Mouse (Mus musculus) ES-E14 (cell line): ENCODE measurements around the gene Gdnf. TPM values are rescaled to one million over a fixed set of nuclear protein-coding genes. Genes with fewer than 3 reads are reported as not detected.

ENCODE experiments used
- DNase-seq: peaks from one replicate; pipeline ENCODE4 v3.0.0-alpha.2; 2013; ENCODE audit warnings: low read depth, low spot score
- H3K27ac ChIP-seq: 2 replicates; pipeline ENCODE4 v1.5.1; 2012; ENCODE audit warnings: low read depth, mild to moderate bottlenecking, low read length, moderate library complexity, mixed read lengths; ENCODE audit not compliant: poor library complexity, insufficient read depth, severe bottlenecking
- H3K36me3 ChIP-seq: 2 replicates; pipeline ENCODE4 v1.6.1; 2012; ENCODE audit warnings: mild to moderate bottlenecking, low read length, moderate library complexity, mixed read lengths; ENCODE audit not compliant: control insufficient read depth, poor library complexity, insufficient read depth, severe bottlenecking
- H3K4me1 ChIP-seq, 2 experiments: fragments of 150-350 bp in 1 of 2; sonication (generic) in 1 of 2; 2 replicates each; pipeline ENCODE4 v1.6.1; 2012; ENCODE audit warnings: low read length in 2 of 2, mild to moderate bottlenecking in 1 of 2, mixed read lengths in 1 of 2; ENCODE audit not compliant: control insufficient read depth in 2 of 2, insufficient read depth in 2 of 2, poor library complexity in 1 of 2
- H3K4me3 ChIP-seq, 2 experiments: fragments of 150-350 bp in 1 of 2; sonication (generic) in 1 of 2; 2 replicates each; pipeline ENCODE4 v1.5.1; 2012; ENCODE audit warnings: low read length in 2 of 2, low read depth in 1 of 2, mild to moderate bottlenecking in 1 of 2, mixed read lengths in 1 of 2; ENCODE audit not compliant: insufficient read depth in 1 of 2, poor library complexity in 1 of 2, severe bottlenecking in 1 of 2
- H3K9ac ChIP-seq: 2 replicates; pipeline ENCODE4 v1.6.1; 2012; ENCODE audit warnings: low read depth, mild to moderate bottlenecking, low read length, mixed read lengths; ENCODE audit not compliant: poor library complexity, insufficient read depth, severe bottlenecking
- H3K9me3 ChIP-seq: fragments of 150-350 bp; sonication (generic); 2 replicates; pipeline ENCODE4 v1.6.1; 2012; ENCODE audit warnings: low read depth, mild to moderate bottlenecking, low read length; ENCODE audit not compliant: control insufficient read depth, insufficient read depth
- CHD2 ChIP-seq: IDR thresholded peaks from 2 replicates; pipeline ENCODE4 v1.6.1; 2014; ENCODE audit warnings: mild to moderate bottlenecking, low read depth, low read length, inconsistent platforms
- HCFC1 ChIP-seq: IDR thresholded peaks from 2 replicates; pipeline ENCODE4 v1.6.1; 2012; ENCODE audit warnings: low read length, inconsistent platforms, borderline replicate concordance; ENCODE audit not compliant: insufficient read depth
- MAFK ChIP-seq: IDR thresholded peaks from 2 replicates; pipeline ENCODE4 v1.6.1; 2014; ENCODE audit warnings: mild to moderate bottlenecking, low read depth, low read length, inconsistent platforms; ENCODE audit not compliant: insufficient read depth
- ZC3H11A ChIP-seq: IDR thresholded peaks from 2 replicates; pipeline ENCODE4 v1.6.1; 2012; ENCODE audit warnings: low read depth, mild to moderate bottlenecking, inconsistent platforms, low read length, borderline replicate concordance
- ZNF384 ChIP-seq: IDR thresholded peaks from 2 replicates; pipeline ENCODE4 v1.6.1; 2012; ENCODE audit warnings: low read depth, low read length, inconsistent platforms
- in situ Hi-C, 2 experiments: fragments of 600-800 bp; cut with MboI; formaldehyde crosslinking; loops; one replicate each; pipeline ENCODE4 v1.15.1; 2025; ENCODE audit warnings: low sequenced_read_pairs in 2 of 2, inconsistent platforms in 1 of 2; ENCODE audit not compliant: unreplicated experiment in 2 of 2
- total RNA-seq: library from RNA; depleted of rRNA; stranded (reverse); fragments of 300-350 nt; gene quantifications from 2 replicates; pipeline ENCODE4 v1.2.3, GENCODE M21; 2012

The Gdnf gene
- total RNA-seq, 1 experiment, result 1.4 TPM

DNA sequence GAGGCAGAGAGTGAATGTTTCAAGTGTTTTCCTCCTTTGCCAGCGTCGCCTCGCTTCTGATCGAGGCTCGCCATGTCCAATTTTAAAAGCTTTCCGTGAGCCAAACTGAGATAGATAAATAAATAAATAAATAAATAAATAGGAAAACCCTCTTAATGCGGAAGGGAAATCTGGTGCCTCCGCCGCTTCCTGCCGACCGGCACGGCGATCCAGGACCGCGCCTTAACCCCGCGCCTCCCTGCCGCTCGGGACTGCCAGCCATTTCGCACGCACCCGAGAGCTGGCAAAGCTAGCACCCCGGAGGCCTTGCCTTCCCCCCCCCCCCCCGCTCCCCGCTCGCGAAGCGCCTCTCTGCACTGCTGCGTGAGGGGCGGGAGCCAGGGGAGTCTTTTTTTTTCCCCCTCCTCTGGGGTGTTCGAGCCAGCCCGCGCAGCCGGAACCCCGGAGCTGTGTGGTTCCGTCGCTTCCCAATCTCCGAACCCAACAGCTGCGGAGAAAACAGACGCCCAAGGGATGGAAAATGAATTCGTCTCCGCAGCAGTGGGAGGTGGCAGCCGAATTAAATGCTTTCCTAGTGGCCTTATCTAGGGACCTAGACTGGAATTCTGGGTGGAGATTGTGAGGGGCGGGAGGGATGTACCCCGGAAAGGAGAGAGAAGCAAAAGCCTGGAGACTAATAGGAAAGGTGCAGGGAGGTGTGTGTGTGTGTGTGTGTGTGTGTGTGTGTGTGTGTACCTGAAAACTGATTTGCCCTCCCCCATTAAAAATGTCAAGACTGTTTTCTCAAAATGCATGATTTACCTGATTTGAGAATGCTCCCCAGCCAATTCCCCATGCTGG is 3.1 kb downstream of the Gdnf start:
- in situ Hi-C loops, result loop anchor here in 1 of 2 experiments (25.0 kb wide), 1 partner anchor 351 kb away; no protein-coding TSS in a partner anchor
- no peak overlapping the region for H3K27ac ChIP-seq

DNA sequence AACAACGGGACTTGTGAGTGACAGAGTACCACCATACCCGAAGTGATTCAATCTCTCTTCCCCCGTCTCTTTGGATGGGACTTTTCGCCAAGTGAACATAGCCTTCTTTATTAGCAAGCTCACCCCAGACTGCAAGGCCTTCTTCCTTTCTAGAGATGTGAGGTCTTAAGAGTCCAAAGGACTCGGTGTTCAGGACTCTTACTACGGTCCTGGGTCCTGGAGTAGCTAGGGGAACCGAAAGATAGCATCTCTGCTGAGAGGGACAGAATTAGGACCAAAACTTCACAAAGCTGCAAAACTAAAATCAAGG is 3.7 kb downstream of the Gdnf start:
- 0 out of 4 replicates have a peak, but pooled peaks cover 0 to 3% of the 10 kb centered on the region in 2 experiments for H3K4me1 ChIP-seq
- DNase-seq, result no peak

More for the DNA sequence above, 3.1 kb downstream of the Gdnf start:
- 0 out of 4 replicates have a peak, but pooled peaks cover 0 to 3% of the 10 kb centered on the region in 2 experiments for H3K4me1 ChIP-seq
- peak overlapping the region; percentile 15 to 51 for H3K4me3 ChIP-seq
- no peak for DNase-seq
- TF ChIP-seq CHD2, result no peak
- no peak for TF ChIP-seq ZC3H11A
- no peak for TF ChIP-seq HCFC1
- TF ChIP-seq ZNF384, result no peak
- TF ChIP-seq MAFK, result no peak
- H3K36me3 ChIP-seq, result no peaks in the 10 kb centered on the region
- H3K9me3 ChIP-seq, result no peaks in the 10 kb centered on the region
- no peak overlapping the region for H3K9ac ChIP-seq

DNA sequence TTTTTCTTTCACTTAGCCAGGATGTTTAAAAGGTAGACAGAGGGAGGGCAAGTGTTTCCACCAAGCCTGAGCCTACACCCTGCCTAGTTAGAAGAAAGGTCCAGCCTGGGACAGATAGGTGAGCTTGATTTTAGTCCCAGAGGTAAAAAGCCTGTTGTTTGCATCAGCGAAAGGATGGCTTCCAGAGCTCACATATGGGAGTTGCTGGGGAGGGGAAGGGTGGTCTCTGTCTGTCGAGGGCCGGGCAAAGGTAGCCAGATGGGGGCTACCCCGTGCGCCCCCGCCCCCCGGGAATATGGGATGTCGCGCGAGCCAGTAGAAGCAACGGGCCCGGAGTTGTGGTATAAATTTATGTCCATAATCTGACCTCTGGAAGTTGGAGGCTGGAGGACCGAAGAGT is 4.3 kb downstream of the Gdnf start:
- peak overlapping the region in 1 of 2 experiments; percentile 59; a peak in 1 of 4 replicates for H3K4me3 ChIP-seq
- in situ Hi-C loops, result loop anchor here in 1 of 2 experiments (25.0 kb wide), 1 partner anchor 353 kb away; no protein-coding TSS in a partner anchor
- no peak overlapping the region for H3K9ac ChIP-seq

More for the DNA sequence above, 3.7 kb downstream of the Gdnf start:
- Histone ChIP-seq H3K9me3 (no peaks in the 10 kb centered on the region), H3K36me3 (no peaks in the 10 kb centered on the region), H3K9ac (no peak overlapping the region), H3K4me3 (no peak overlapping the region), H3K27ac (no peak overlapping the region)
- no peak for TF ChIP-seq MAFK
- no peak for TF ChIP-seq ZNF384
- TF ChIP-seq CHD2, result no peak
- no peak for TF ChIP-seq HCFC1
- TF ChIP-seq ZC3H11A, result no peak
- in situ Hi-C loops, result loop anchor here in 1 of 2 experiments (25.0 kb wide), 1 partner anchor 352 kb away; no protein-coding TSS in a partner anchor

DNA sequence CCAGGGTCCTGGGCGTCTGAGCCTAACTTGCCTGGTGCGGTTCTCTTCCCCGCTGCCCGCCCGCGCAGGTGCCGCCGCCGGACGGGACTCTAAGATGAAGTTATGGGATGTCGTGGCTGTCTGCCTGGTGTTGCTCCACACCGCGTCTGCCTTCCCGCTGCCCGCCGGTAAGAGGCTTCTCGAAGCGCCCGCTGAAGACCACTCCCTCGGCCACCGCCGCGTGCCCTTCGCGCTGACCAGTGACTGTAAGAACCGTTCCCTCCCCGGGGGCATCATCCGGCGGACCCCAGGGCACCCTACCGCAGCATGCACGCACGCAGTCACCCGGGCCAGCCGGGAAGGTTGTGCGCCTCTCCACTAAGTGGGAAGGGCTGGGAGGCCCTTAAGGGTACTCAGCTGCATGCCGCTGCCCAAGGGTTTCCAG is 4.9 kb downstream of the Gdnf start:
- Histone ChIP-seq H3K4me1 (0 out of 4 replicates have a peak, but pooled peaks cover 0 to 3% of the 10 kb centered on the region in 2 experiments), H3K9ac (no peak overlapping the region), H3K36me3 (no peaks in the 10 kb centered on the region), H3K27ac (no peak overlapping the region), H3K9me3 (no peaks in the 10 kb centered on the region), H3K4me3 (peak overlapping the region; percentile 21 to 59; a peak in 3 of 4 replicates)
- DNase-seq, result no peak
- TF ChIP-seq ZNF384 (no peak), MAFK (no peak)
- in situ Hi-C loops, result loop anchor here in 1 of 2 experiments (25.0 kb wide), 1 partner anchor 353 kb away; no protein-coding TSS in a partner anchor

More for the DNA sequence above, 4.3 kb downstream of the Gdnf start:
- TF ChIP-seq ZC3H11A, result no peak
- no peak for TF ChIP-seq MAFK
- TF ChIP-seq CHD2, result no peak
- no peak for TF ChIP-seq ZNF384
- no peak for TF ChIP-seq HCFC1
- Histone ChIP-seq H3K36me3 (no peaks in the 10 kb centered on the region), H3K9me3 (no peaks in the 10 kb centered on the region), H3K27ac (no peak overlapping the region), H3K4me1 (0 out of 4 replicates have a peak, but pooled peaks cover 0 to 3% of the 10 kb centered on the region in 2 experiments)
- DNase-seq, result no peak
